Mouse (Mus musculus): Measurements from ENCODE around the gene Banp. TPM values are rescaled to one million over a fixed set of nuclear protein-coding genes. Genes with fewer than 3 reads are reported as not detected.

Gene Banp
- polyA plus RNA-seq, 1 experiment from 2014 or later: 40.2 TPM

DNA sequence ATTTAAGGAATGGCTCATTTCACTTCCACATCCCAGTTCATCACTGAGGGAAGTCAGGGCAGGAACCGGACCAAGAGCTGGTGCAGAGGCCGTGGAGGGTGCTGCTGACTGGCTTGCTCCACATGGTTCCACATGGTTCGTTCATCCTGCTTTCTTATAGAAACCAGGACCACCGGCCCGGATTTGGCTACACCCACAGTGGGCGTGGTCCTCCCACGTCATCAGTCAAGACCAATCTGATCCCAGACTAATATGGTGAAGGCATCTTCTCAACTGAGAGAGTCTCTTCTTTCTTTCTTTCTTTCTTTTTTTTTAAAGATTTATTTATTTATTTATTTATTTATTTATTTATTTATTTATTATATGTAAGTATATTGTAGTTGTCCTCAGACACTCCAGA, 18.0 kb upstream of the Banp start:
- H3K36me3 ChIP-seq (ENCODE audit: control insufficient read depth, insufficient read depth, low read length): no peaks in the 10 kb centered on the region
- no peaks in the 10 kb centered on the region for H3K4me1 ChIP-seq (replicated peaks; ENCODE audit: control insufficient read depth, insufficient read depth, low read length)
- H3K4me2 ChIP-seq: no peak overlapping the region
- H3K27me3 ChIP-seq (replicated peaks; ENCODE audit: control insufficient read depth, insufficient read depth, low read length): no peaks in the 10 kb centered on the region; the same call in 1 of the 2 replicates
- no peak overlapping the region for H3K4me3 ChIP-seq (ENCODE audit: low read depth, low read length)
- WGBS: 70% methylated on average over 7 of the region's 7 CpGs
- H3K9ac ChIP-seq (ENCODE audit: low read depth, low read length): no peak overlapping the region
- DNase-seq (ENCODE audit: low spot score) (no peak), ATAC-seq (replicated peaks; ENCODE audit: low FRiP score) (no peak)
- H3K27ac ChIP-seq (ENCODE audit: low read depth, low read length): no peak overlapping the region
- no peaks in the 10 kb centered on the region for H3K9me3 ChIP-seq (ENCODE audit: control insufficient read depth, low read length)

DNA sequence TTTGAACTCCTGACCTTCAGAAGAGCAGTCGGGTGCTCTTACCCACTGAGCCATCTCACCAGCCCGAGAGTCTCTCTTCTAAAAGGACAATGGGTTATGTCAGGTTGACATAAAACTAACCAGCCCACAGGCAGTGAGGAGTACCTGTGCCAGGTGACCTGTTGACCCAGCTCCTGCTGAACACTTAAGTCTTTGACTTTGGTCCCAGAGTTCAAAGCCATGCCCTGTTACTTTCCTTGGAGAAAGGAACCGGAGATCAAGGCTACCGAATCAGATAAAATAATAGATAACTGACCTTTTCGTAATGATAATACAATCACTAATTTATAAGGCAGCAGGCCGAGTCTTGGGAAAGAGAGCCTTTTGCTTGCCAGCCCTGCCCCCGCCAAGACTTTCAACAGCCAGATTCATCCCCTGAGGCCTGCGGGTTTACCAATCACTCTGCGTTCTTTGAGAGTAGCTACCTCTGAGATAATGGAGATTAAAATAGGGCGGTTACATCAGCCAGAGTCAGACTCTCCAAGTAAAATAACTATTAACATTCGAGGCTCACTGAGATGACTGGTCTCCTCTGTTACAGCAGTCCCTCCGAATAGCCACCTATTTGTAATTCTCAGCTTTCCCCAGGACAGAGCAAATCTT, 17.4 kb upstream of the Banp start:
- Histone ChIP-seq H3K36me3 (ENCODE audit: control insufficient read depth, insufficient read depth, low read length) (no peaks in the 10 kb centered on the region), H3K9ac (ENCODE audit: low read depth, low read length) (no peak overlapping the region), H3K9me3 (ENCODE audit: control insufficient read depth, low read length) (no peaks in the 10 kb centered on the region), H3K4me3 (ENCODE audit: low read depth, low read length) (no peak overlapping the region), H3K4me1 (replicated peaks; ENCODE audit: control insufficient read depth, insufficient read depth, low read length) (no peaks in the 10 kb centered on the region), H3K27me3 (replicated peaks; ENCODE audit: control insufficient read depth, insufficient read depth, low read length) (no peaks in the 10 kb centered on the region; the same call in 1 of the 2 replicates), H3K27ac (ENCODE audit: low read depth, low read length) (no peak overlapping the region), H3K4me2 (no peak overlapping the region)
- DNase-seq (ENCODE audit: low spot score) (no peak), ATAC-seq (replicated peaks; ENCODE audit: low FRiP score) (no peak)
- WGBS: 78% methylated on average over 12 of the region's 12 CpGs

DNA sequence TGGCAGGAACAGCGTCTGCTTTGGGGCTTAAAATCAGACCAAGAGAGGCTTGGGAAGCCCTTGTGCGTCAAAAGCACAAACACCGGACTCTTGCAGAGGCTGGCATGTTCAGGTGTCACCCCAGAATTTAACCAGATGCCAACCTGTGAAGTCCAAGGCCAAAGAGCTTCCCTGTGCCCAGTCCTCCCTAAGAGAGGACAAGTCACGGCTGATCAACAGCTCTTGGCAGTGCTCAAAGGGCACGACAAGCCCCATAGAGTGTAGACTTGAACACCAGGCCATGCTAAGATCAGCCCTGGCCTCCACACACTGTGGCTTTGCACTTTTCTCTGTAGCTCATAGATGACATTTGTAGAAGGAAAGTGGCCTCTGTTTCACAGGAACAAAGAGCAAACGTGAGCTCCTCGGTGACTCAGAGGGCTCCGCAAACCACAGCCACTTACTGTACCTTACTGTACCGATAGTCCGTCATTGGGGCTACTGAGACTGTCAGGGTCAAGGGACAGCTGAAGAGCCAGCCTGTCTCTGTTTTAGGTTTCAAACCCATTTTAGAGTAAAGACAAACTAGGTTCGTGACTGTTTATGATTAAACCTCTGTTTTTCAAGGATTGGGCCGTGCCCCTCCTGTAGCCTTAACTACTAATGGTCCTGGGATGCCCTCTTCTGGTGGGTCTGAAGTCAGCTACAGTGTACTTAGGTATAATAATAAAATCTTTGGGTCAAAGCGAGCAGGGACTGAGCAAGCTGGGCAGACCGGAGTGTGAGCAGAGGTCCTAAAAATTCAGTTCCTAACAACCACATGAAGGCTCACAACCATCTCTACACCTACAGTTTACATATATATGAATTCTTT, 16.7 kb upstream of the Banp start:
- Histone ChIP-seq H3K9me3 (ENCODE audit: control insufficient read depth, low read length) (no peaks in the 10 kb centered on the region), H3K27me3 (replicated peaks; ENCODE audit: control insufficient read depth, insufficient read depth, low read length) (no peaks in the 10 kb centered on the region; the same call in 1 of the 2 replicates), H3K9ac (ENCODE audit: low read depth, low read length) (no peak overlapping the region), H3K4me1 (replicated peaks; ENCODE audit: control insufficient read depth, insufficient read depth, low read length) (no peaks in the 10 kb centered on the region), H3K27ac (ENCODE audit: low read depth, low read length) (no peak overlapping the region), H3K4me3 (ENCODE audit: low read depth, low read length) (no peak overlapping the region), H3K4me2 (no peak overlapping the region), H3K36me3 (ENCODE audit: control insufficient read depth, insufficient read depth, low read length) (no peaks in the 10 kb centered on the region)
- 79% methylated on average over 14 of the region's 14 CpGs for WGBS
- DNase-seq (ENCODE audit: low spot score) (no peak), ATAC-seq (replicated peaks; ENCODE audit: low FRiP score) (no peak)

DNA sequence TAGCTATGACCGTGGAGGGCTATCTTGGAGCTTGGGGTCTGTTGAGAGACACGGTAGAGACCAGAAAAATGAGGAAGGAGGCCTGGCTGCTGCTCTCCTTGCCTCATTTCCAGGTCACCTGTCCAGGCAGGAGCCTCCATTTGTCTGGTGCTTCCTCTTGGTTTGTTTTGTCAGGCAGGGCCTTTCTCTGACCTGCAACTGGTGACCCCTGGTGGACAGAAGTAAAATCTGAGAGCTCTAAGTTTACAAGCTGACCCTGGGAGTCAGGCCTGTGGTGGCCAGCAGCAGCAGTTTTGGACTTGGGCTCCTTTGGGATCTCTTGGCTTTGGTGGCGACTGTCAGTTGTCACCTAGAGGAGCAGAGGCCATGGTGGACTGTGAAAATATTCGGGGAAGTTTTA, 15.0 kb upstream of the Banp start:
- Histone ChIP-seq H3K9ac (ENCODE audit: low read depth, low read length) (no peak overlapping the region), H3K36me3 (ENCODE audit: control insufficient read depth, insufficient read depth, low read length) (no peaks in the 10 kb centered on the region), H3K27me3 (replicated peaks; ENCODE audit: control insufficient read depth, insufficient read depth, low read length) (no peaks in the 10 kb centered on the region; the same call in 1 of the 2 replicates), H3K27ac (ENCODE audit: low read depth, low read length) (no peak overlapping the region), H3K4me1 (replicated peaks; ENCODE audit: control insufficient read depth, insufficient read depth, low read length) (no peaks in the 10 kb centered on the region), H3K4me2 (no peak overlapping the region), H3K9me3 (ENCODE audit: control insufficient read depth, low read length) (no peaks in the 10 kb centered on the region), H3K4me3 (ENCODE audit: low read depth, low read length) (no peak overlapping the region)
- DNase-seq (ENCODE audit: low spot score) (no peak), ATAC-seq (replicated peaks; ENCODE audit: low FRiP score) (no peak)
- WGBS: 31% methylated on average over 4 of the region's 4 CpGs

DNA sequence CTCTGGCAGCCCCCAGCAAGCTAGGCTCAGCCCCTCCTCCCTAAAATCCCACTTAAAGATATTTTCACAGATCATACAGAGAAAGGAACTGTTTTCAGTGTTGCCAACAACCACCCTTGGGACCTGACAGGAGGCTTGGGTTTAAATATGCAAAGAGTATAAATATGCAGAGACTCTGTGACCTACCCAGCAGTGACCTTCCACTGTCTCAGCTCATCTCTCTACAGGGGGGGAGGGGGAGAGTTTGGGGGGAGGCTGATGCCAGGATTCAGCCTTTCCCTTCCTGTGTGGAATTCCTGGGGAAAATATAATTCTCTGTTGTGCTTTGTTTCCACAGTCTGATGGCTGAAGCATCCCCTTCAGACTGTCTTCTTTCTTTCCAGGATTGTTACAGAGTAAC, 14.6 kb upstream of the Banp start:
- Histone ChIP-seq H3K9me3 (ENCODE audit: control insufficient read depth, low read length) (no peaks in the 10 kb centered on the region), H3K27ac (ENCODE audit: low read depth, low read length) (no peak overlapping the region), H3K4me2 (no peak overlapping the region), H3K27me3 (replicated peaks; ENCODE audit: control insufficient read depth, insufficient read depth, low read length) (no peaks in the 10 kb centered on the region; the same call in 1 of the 2 replicates), H3K4me1 (replicated peaks; ENCODE audit: control insufficient read depth, insufficient read depth, low read length) (no peaks in the 10 kb centered on the region), H3K36me3 (ENCODE audit: control insufficient read depth, insufficient read depth, low read length) (no peaks in the 10 kb centered on the region), H3K9ac (ENCODE audit: low read depth, low read length) (no peak overlapping the region), H3K4me3 (ENCODE audit: low read depth, low read length) (no peak overlapping the region)
- DNase-seq (ENCODE audit: low spot score) (no peak), ATAC-seq (replicated peaks; ENCODE audit: low FRiP score) (no peak)

DNA sequence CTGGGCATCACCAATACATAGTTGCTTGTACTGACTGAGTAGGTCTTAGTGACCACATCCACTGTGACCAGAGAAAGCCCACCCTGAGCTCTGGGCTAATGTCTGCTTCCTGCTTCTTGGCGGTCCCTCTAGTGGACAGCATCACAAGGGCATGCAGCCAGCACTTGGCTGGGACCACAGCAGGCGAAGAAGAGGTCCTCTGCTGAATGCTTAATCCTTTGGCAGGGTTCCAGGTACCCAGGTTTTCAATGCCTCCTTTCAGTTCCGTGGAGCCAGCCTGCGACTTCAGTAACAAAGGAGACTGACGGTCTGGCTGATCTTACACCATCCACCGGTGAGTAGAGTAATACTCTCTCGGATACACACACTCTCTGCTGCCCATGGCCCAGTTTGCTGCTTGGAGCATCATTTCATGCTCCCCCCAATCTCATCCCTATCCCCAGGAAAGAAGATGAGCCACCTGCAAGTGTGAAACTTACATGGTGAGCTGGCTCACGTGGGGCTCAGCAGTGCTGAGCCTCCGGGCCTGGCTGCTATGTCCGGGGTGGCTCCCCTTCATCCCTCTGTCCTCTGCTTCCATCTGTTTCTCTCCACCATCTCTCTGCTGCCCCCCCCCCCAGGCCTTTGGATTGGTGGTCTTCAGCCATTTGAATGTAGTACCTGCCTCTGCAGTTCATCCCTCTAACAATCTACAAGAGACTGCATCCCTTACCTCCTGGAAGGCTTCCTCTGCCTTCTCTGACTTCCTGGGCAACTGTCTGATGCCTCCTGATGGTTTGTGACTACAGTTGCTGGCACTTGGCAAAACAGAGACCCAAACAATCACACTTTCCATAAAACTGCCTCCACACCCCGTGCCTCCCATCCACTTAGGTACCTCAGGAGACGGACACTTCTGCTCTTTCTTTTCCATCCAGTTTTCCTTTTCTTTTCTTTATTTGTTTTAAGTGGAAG, 13.9 kb upstream of the Banp start:
- Histone ChIP-seq H3K27me3 (replicated peaks; ENCODE audit: control insufficient read depth, insufficient read depth, low read length) (no peaks in the 10 kb centered on the region; the same call in 1 of the 2 replicates), H3K4me3 (ENCODE audit: low read depth, low read length) (no peak overlapping the region), H3K4me2 (no peak overlapping the region), H3K4me1 (replicated peaks; ENCODE audit: control insufficient read depth, insufficient read depth, low read length) (no peaks in the 10 kb centered on the region), H3K27ac (ENCODE audit: low read depth, low read length) (no peak overlapping the region), H3K9me3 (ENCODE audit: control insufficient read depth, low read length) (no peaks in the 10 kb centered on the region), H3K36me3 (ENCODE audit: control insufficient read depth, insufficient read depth, low read length) (no peaks in the 10 kb centered on the region), H3K9ac (ENCODE audit: low read depth, low read length) (no peak overlapping the region)
- no peak for ATAC-seq (replicated peaks; ENCODE audit: low FRiP score)
- no peak for DNase-seq (ENCODE audit: low spot score)
- 62% methylated on average over 12 of the region's 12 CpGs for WGBS

DNA sequence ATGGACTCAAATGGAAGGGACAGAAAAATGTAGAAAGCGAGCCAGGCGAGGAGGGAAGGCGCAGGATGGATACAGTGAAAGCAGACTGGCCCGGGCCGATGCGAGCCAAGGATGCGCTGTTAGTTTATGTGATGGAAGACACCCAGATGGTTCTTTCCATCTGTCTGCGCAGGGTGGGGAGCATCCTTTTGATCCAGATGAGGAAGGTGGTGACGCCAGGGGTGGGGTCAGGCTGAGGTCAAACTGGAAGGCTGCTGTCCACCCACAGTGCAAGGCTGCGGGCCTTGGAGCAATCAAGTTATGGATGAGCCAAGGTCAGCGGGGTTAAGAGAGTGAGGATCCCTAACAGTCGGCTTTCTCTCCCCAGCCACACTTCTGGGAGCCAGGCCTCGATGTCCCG, 13.2 kb upstream of the Banp start:
- H3K36me3 ChIP-seq (ENCODE audit: control insufficient read depth, insufficient read depth, low read length): no peaks in the 10 kb centered on the region
- no peak overlapping the region for H3K4me2 ChIP-seq
- no peaks in the 10 kb centered on the region for H3K27me3 ChIP-seq (replicated peaks; ENCODE audit: control insufficient read depth, insufficient read depth, low read length)
- no peaks in the 10 kb centered on the region for H3K4me1 ChIP-seq (replicated peaks; ENCODE audit: control insufficient read depth, insufficient read depth, low read length)
- no peak overlapping the region for H3K4me3 ChIP-seq (ENCODE audit: low read depth, low read length)
- DNase-seq (ENCODE audit: low spot score) (no peak), ATAC-seq (replicated peaks; ENCODE audit: low FRiP score) (no peak)
- H3K9ac ChIP-seq (ENCODE audit: low read depth, low read length): no peak overlapping the region
- no peaks in the 10 kb centered on the region for H3K9me3 ChIP-seq (ENCODE audit: control insufficient read depth, low read length)
- H3K27ac ChIP-seq (ENCODE audit: low read depth, low read length): no peak overlapping the region
- 67% methylated on average over 14 of the region's 14 CpGs for WGBS

DNA sequence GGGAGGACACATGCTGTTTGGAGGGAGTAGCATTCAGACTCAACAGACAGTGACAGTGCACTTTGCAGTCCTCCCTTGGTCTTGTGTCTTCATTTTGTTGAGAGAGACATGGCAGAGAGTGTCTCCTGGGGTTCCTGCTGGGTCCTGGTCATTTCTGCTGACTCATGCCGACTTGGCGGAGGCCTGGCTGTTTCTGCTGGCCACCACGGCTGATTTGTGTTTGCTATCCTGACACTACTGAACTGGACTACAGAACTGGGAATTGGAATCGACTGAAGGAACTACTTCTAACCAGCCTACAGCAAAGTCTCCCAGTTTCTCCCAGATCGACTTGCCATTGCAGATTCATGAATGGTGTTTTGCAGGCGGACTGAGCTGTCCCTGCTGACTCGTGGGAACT, 10.8 kb upstream of the Banp start:
- no peaks in the 10 kb centered on the region for H3K9me3 ChIP-seq (ENCODE audit: control insufficient read depth, low read length)
- H3K4me3 ChIP-seq (ENCODE audit: low read depth, low read length): no peak overlapping the region
- no peak for DNase-seq (ENCODE audit: low spot score)
- H3K9ac ChIP-seq (ENCODE audit: low read depth, low read length): no peak overlapping the region
- WGBS: 68% methylated on average over 7 of the region's 7 CpGs
- H3K4me2 ChIP-seq: no peak overlapping the region
- H3K27me3 ChIP-seq (replicated peaks; ENCODE audit: control insufficient read depth, insufficient read depth, low read length): no peaks in the 10 kb centered on the region
- no peaks in the 10 kb centered on the region for H3K36me3 ChIP-seq (ENCODE audit: control insufficient read depth, insufficient read depth, low read length)
- no peak overlapping the region for H3K27ac ChIP-seq (ENCODE audit: low read depth, low read length)
- no peaks in the 10 kb centered on the region for H3K4me1 ChIP-seq (replicated peaks; ENCODE audit: control insufficient read depth, insufficient read depth, low read length)
- no peak for ATAC-seq (replicated peaks; ENCODE audit: low FRiP score)
